Mouse (Mus musculus) CD8-positive naive resting alpha-beta T cell, adult 2 months (primary cell): Measurements from ENCODE around the gene Enkd1.

Source experiments
- DNase-seq, 2 experiments: peaks; one replicate each; pipeline ENCODE4 v3.0.0; 2022; ENCODE audit warnings: low read depth in 2 of 2, low spot score in 2 of 2

Enkd1 gene

DNA sequence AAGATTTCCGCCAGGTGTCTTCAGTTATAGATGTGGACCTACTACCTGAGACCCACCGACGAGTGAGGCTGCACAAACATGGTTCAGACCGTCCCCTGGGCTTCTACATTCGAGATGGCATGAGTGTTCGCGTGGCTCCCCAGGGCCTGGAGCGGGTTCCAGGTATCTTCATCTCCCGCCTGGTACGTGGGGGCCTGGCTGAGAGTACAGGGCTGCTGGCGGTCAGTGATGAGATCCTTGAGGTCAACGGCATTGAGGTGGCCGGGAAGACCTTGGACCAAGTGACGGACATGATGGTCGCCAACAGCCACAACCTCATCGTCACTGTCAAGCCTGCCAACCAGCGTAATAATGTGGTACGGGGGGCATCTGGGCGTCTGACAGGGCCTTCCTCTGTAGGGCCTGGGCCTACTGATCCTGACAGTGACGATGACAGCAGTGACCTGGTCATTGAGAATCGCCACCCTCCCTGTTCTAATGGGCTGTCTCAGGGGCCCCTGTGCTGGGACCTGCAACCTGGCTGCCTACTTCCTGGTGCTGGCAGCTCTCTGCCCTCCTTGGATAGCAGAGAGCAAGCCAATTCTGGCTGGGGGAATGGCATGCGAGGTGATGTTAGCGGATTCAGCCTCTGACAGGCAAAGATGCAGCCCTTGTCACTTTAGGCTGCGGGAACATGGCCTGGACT is 5.1 kb downstream of the Enkd1 start:
- no peak for DNase-seq

DNA sequence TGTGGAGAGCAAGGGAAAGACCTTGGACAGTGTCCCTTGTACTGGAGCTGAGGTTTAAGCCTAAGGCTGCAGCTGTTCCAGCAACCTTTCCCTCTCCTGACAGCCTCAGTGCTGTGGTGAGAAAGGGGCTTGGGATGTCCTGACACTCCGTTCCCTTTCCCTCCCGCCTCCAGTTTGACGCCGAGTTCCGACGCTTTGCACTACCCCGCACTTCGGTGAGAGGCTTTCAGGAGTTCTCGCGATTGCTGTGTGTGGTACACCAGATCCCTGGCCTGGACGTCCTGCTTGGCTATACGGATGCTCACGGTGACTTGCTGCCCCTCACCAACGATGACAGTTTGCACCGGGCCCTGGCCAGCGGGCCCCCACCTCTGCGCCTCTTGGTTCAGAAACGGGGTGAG is 6.0 kb downstream of the Enkd1 start:
- DNase-seq, result no peak

DNA sequence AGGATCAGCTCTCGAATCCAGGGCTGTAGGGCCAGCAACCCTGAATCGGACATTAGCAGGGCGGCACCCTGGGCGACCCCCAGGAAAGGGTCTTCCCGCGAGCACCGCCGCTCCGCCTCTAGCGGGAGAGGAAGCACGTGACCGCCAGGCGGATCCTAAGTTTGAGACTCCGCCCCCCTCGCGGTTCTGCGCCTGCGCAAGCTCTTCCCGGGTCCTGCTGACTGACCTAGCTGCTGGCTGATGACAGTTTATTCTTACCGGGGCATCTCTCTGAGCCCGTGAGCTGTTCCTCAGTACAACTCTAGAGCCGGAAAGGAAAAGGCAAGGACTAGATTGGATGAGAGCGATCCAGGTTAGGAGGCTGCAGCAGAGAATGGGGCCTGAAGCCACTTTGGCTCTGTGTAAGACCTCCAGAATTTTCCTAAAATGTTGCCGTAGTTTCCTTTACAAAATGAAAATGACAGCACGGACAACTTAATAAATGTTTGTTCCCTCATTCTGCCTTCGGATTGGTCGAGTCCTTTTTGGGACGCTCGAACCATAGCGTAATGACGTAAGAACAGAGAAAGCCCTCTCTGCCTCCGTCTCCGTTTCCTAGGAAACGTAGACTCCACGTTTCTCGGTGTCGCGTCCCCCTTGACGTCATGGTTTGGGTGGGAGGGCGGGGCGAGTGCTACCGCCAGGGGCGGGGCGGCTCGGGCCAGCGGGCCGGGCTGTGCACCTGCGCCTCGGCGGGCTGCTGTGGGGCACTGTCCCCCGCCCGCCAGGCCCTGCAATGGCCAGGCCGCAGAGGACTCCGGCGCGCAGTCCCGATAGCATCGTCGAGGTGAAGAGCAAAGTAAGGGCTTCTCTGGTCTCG is 6.8 kb downstream of the Enkd1 start, which contains the start of the genes Acd and Pard6a:
TSS of gene Acd (minus strand) at position 137 of the 859 bp plus-strand sequence.
TSS of gene Pard6a (plus strand) at position 183 of the 859 bp plus-strand sequence.
- DNase-seq, result peak; percentile 88 to 94

DNA sequence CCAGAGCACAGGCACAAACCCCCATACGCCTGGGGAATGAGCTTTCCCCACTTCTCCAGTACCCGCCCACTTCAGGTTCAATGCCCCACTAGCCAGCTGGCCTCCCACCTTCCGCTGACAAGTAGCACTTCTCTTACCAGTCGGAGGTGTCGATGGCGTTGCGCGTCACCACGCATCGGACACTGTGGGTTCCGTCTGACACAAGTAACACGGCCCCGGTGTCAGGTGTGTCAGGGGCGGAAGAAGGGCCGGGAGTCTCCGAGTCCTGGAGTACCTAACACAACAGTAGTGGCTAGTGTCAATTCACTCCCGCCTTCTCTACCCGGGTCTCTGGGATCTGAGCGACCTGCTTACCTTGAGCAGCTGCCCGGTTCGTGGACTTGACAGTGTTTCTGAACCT is 7.4 kb downstream of the Enkd1 start:
- DNase-seq, result no peak

DNA sequence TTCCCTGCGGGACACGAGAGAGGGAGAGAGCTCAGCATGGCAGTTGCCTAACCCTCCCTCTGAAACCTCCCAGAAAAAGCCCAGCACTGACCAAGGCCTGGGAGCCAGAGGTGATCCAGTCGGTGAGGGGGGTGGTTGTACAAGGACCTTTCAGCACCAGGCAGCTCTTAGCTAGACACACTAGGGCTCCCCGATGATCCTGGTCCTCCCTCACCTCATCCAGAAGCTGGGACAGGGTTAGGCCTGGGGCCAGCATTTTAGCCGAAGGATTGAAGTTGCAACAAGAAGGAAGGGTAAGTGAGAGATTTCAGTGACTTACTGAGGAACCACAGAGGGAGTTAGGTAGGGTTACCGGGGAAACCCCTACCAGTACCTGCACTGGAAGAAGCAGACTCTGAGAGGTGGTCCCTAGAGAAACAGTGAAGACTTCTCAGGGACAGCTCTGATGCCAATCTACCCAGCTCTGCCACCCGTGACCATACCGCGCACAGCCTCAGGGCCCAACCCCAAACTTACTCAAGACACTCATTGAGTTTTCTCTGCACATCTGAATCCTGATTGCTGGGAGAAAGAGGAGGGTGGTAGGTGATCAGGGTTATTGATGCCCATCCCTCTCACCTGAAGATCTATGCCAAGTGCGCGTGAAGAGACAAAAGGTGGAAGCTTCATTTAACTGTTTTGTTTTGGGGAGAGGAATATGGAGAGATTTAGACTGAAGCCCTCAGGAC is 8.4 kb downstream of the Enkd1 start:
- DNase-seq, result no peak

DNA sequence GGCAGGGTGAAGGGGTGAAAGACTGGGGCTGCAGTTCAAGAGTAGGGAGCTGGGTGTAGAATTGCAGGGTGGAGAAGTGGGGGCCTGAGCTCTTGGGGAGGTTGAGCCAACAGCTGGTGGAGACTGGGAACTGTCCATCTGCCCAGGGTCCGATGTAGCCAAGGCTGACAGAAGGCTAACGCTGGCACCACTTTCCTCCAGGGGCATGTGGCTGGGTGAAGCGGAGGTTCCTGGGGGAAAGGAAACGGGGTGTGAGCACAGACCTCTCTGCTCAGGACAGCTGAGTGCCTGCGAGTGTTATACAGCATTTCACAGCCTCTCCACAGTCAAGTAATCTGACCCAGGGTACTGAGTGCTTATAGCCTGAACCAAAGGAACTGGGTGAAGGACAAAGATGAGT is 9.3 kb downstream of the Enkd1 start:
- DNase-seq, result no peak

DNA sequence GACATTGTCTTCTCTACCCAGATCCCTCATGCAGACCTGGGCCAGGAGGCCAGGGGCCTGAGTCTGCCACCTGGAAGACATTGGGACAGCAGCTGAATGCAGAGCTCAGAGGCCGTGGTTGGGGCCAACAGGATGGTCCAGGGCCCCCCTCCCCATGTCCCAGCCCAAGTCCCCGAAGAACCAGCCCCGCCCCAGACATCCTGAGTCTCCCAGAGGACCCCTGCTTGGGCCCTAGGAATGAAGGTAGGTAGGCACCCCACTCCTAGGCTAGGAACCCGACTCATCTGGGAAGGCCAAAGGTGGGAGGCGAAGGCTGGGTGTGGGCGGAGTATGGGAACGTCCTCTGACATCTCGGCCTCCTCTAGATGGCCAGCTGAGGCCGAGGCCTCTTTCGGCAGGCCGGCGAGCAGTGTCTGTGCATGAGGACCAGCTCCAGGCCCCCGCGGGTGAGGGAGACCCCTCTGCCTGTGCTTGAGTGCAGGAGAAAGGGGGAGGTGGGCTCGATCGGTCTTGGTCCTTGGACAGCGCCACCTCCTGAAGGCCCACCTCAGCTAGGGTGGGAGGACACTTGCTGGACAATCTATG is 10.7 kb downstream of the Enkd1 start:
- no peak for DNase-seq

DNA sequence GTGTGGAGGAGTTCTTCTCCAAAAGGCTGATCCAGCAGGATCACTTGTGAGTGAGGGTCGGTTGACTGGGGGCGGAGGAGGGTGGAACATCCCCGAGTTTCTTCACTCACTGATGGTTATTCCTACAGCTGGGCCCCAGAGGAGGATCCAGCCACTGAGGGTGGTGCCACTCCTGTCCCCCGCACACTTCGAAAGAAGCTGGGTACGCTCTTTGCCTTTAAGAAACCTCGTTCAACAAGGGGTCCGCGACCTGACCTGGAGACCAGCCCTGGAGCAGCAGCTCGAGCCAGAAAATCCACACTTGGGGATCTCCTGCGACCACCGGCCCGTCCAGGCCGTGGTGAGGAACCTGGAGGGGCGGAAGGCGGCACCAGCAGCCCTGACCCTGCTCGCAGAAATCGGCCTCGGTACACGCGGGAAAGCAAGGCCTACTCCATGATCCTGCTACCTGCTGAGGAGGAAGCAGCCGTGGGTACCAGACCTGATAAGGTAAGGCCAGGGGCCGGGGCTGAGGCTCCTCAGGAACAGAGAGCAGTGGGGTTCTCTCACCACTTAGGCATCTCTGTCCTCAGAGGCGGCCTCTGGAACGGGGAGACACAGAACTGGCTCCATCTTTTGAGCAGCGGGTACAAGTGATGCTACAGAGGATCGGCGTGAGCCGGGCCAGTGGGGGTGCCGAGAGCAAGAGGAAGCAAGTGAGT is 12.8 kb downstream of the Enkd1 start:
- no peak for DNase-seq

DNA sequence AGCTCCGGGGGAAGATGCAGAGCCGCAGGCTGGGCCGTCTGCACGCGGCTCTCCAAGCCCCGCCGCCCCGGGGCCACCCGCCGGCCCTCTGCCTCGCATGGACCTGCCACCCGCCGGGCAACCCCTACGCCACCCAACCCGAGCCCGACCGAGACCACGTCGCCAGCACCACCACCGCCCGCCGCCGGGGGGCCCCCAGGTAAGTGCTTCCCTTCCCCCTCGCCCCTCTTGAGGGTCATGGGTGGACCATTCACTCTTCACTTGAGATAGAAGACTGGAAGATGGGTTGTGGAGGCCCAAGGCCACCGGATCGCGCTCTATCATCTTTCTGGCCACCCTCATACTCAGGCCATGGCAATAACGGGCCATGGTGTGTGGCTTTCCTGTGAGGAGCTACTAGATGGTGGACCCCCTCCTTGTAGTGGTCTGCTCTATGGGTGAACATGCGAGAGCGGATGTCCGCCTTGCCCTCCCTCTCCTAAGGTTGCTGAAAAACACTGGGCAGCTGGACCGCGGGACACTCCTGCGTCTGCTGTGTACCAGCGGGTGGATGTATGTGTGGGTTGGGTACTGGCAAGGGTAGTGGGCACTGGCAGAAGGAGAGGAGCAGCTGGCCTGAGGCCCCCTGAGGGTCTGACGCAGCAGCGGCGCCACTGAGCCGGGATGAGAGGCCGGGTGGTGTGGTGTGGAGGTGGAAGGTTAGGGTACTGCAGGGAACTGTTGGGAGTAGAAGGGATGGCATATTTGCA is 13.8 kb downstream of the Enkd1 start:
- DNase-seq, result no peak

DNA sequence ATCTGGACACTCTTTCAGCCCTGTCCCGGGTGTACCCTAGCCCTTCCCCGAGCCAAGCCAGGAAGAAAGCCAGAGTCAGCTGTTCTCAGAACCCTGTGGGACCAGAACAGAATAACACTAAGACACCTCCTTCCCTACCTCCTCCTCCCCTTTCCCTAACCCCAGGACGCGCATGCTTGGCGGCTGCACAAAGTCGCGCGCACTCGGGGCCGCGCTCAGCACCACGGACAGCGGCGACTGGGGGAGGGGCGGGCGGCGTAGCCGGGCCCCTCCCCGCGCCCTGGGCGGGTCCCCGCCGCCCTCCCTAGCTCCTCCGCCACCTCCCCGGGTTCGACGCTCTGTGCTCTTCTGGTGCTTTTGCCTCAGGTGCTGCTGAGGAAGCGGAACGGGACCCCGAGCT is 14.4 kb downstream of the Enkd1 start:
- no peak for DNase-seq

DNA sequence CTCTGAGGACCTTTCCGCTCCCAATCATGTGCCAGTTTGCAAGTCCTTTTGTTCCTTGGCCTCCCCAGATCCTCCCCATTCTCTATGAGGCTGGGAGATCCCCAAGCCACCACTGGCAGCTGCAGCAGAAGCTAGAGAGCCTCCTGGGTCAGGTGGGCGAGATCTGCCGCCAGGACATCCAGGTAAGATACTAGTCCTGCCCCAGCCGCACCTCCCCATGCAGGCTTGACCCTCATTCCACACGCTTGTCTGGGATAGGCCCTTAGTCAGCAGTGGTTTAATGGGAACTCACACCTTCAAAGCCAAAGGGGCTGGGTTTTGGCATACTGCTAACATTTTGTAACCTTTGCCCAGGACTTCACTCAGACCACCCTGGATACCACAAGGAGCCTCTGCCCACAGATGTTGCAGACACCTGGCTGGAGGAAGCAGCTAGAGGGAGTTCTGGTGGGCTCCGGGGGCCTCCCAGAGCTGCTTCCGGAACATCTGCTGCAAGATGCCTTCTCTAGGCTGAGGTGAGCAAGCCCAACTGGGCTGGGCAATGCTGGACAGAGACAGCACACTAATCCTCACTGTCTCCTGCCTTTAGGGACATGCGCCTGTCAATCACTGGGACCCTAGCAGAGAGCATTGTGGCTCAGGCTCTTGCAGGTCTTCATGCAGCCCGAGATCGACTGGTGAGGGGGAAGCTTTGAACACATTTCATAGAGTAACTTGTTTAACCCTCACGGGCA is 15.4 kb downstream of the Enkd1 start:
- no peak for DNase-seq

DNA sequence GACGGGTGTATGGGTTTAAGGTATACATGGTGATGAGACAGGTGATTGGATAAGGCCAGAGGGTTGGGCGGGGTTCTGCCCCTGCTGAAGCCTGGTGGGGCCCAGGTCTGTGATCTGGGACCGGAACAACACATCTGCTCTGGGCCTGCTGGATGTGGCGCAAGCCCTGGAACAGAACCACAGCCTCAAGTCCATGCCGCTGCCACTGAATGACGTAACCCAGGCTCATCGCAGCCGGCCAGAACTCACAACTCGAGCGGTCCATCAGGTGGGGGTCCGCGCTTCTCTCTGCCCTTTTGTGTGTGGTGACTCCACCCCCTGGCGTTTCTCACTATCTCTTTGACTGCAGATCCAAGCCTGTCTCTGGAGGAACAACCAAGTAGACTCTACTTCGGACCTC is 17.0 kb downstream of the Enkd1 start:
- no peak for DNase-seq

DNA sequence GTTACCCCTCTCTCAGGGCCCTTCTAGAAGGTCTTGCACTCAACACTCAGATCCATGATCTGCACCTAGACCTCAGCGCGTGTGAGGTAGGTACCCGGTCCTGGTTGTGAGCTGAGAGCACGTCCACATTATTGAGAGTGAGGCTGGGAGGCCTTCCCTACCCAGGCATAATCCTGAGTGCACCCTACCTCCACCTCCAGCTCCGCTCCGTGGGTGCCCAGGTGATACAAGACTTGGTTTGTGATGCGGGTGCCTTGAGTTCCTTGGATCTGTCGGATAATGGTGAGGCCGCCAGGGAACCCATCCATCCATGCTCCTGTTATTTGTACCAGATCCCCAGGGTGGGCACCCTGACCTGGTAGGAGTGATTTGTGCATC is 18.0 kb downstream of the Enkd1 start:
- DNase-seq, result no peak

DNA sequence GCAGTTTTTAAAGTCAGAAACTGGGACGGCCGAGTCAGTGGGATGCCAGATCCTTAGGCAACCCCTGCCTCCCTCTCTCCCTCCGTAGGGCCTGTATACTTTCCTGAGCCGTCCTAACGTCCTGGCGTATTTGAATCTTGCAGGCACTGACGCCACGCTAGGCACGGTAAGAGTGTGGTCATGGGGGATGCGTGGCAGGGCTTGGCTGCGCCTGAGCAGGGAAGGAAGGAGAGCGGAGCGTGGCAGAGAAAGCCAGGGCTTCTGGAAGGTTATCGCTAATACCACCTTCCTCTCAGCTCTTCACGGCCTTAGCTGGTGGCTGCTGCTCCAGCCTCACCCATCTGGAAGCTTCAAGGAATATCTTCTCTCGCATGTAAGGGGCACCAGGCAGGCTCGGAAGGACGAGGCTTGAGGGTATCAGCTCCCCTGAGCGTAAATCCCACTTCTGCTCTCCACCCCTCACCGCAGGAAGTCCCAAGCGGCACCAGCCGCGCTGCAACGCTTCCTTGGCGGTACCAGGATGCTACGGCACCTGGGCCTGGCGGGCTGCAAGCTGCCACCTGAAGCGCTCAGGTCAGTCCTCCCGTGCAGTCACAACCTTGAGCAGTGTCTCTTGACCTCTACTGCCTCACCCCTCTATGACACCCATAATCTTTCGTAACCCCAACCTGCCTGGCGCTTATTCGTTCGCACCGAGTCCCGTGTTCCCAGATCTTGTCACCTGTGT is 18.6 kb downstream of the Enkd1 start:
- no peak for DNase-seq

DNA sequence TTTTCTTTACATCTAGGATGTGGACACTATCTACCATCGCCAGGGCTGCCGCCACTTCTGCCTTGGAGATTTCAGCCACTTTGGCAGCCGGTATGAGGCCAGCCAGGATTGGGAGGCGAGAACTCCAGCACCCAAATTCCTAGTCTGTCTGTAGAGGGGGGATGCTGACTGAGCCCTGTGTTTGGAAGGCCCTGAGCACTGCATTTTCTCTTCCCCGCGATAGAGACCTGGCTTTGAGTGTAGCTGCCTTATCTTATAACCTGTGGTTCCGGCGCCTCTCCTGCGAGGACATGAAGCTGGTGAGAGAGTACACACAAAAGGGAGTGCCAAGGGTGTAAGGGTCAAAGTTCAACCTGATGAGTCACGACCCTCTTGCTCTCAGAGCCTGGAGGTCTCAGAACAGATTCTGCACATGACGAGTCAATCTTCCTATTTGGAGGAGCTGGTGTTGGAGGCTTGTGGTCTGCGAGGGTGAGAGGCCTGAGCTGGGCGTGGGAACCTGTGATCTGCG is 19.7 kb downstream of the Enkd1 start:
- no peak for DNase-seq

DNA sequence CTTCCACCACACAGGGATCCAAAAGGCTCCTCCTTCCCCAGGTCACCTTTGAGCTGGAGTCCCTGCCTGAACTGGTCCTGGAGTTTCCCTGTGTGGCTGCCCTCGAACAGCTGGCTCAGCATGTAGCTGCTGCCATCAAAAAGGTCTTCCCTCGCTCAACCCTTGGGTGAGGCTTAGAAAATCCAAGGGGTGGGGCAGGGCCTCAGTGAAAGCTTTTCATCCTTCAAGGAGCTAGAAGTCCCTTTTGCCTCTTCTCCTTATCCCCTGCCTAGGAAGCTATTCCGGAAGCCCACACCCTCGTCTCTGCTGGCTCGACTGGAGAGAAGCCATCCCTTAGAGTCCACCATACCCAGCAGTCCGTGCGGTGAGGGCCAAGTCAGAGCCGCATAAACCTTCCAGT is 20.5 kb downstream of the Enkd1 start:
- no peak for DNase-seq

DNA sequence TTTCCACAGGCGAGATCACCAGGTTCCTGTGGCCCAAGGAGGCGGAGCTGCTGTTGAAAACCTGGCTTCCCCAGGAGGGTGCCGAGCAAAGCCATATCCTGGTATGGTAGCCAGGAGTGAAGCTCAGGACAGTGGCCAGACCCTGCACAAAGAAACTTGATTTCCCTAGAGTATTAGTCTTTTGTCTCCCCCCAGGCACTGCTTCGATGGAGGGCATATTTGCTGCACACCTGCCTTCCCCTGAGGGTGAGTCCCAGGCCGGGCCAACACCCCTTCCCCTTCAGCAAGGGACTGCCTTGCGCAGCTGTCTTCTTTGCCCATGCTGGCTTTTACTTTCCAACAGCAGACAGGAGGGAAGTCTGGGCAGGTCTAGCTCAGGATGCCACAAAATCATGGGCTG is 21.5 kb downstream of the Enkd1 start:
- DNase-seq, result no peak

DNA sequence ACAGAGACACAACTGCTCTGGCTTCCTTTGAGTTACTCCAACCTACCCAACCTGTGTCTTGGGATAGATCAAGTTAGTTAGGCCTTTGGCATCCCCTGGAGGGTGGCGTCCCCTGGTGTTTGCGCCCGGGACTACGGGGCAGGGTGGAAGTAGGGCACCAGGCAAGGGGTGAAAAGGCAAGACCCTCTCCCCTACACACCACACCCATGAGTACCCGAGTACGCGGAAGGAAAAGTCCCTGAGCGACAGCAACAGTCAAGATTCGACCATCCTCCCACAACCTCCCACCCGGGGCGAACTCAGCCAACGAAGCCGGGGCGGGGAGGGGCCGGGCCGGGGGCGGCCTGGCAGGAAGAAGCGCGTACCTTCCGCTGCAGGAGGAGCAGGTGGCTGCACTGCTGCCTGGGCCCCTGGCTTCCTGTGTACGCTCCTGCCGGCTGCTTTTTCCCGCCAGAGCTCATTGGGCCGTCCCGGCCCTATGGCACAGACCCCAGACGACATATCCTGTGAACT is 22.2 kb downstream of the Enkd1 start, which contains the start of gene Carmil2:
TSS of gene Carmil2 (plus strand) at position 479 of the 513 bp plus-strand sequence.
- DNase-seq, result peak; percentile 84 to 95
